Mouse (Mus musculus) E14TG2a.4 (cell line): ENCODE results near the gene Wbp11.

Experiments used
- H3K27me3 ChIP-seq: 2 replicates; pipeline ENCODE4 v1.6.1; 2014; ENCODE audit warnings: low read length, control low read depth; ENCODE audit not compliant: insufficient read depth
- H3K36me3 ChIP-seq: 2 replicates; pipeline ENCODE4 v1.6.1; 2014; ENCODE audit warnings: low read length, control low read depth; ENCODE audit not compliant: insufficient read depth
- H3K4me1 ChIP-seq: replicated peaks from 2 replicates; pipeline ENCODE4 v1.6.1; 2014; ENCODE audit warnings: low read depth, low read length, control low read depth
- H3K4me3 ChIP-seq: replicated peaks from 2 replicates; pipeline ENCODE4 v1.5.1; 2014; ENCODE audit warnings: mild to moderate bottlenecking, low read length
- H3K9me3 ChIP-seq: 2 replicates; pipeline ENCODE4 v1.6.1; 2014; ENCODE audit warnings: low read length, control low read depth
- CTCF ChIP-seq: conservative IDR thresholded peaks from 2 replicates; pipeline ENCODE4 v1.5.1; 2014; ENCODE audit warnings: low read length
- NANOG ChIP-seq: IDR thresholded peaks from 2 replicates; pipeline ENCODE4 v1.6.1; 2014; ENCODE audit warnings: borderline replicate concordance, low read length, mixed read lengths
- POU5F1 ChIP-seq: IDR thresholded peaks from 2 replicates; pipeline ENCODE4 v1.6.1; 2014; ENCODE audit warnings: low read length, borderline replicate concordance

The Wbp11 gene

DNA sequence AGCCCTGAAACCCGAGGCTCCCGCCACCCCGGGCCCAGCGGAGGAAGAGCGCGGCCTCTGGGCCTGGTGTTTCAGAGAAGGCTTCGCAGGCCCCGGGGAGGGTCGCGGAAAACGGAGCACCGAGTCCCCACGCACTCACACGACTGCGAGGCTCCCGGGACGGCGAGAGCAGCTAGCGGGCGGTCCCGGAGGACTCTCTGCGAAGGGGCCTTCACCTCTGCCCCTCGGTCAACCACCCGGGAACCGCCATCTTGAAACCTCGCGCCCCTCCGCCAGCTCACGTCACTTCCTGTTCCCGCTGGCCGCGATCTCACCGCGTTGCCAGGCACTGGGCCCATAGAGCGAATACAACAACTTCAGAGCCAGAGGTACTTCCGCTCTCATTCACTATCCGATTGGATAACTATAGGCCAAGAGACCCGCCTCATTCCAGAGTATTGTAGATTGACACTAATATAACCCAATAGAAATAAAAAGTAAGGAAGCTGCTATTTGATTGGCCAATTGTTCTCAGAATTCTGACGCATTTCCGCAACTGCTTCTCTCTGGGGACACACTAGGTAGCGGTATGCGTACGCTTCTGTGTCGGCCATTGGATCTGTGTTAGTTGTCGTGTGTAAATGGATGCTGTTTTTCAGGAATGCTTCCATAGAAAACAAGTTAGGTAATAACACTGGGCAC, at the start of gene Wbp11:
TSS of gene Wbp11 (minus strand) at position 353 of the 681 bp plus-strand sequence.
- peaks cover 26% of the 10 kb centered on the region for H3K36me3 ChIP-seq
- peaks cover 16% of the 10 kb centered on the region for H3K4me1 ChIP-seq
- no peak for TF ChIP-seq CTCF
- TF ChIP-seq POU5F1: no peak
- TF ChIP-seq NANOG: no peak
- no peaks in the 10 kb centered on the region for H3K27me3 ChIP-seq
- H3K4me3 ChIP-seq: peak within 1 kb of the TSS; percentile 96
- H3K9me3 ChIP-seq: no peaks in the 10 kb centered on the region

DNA sequence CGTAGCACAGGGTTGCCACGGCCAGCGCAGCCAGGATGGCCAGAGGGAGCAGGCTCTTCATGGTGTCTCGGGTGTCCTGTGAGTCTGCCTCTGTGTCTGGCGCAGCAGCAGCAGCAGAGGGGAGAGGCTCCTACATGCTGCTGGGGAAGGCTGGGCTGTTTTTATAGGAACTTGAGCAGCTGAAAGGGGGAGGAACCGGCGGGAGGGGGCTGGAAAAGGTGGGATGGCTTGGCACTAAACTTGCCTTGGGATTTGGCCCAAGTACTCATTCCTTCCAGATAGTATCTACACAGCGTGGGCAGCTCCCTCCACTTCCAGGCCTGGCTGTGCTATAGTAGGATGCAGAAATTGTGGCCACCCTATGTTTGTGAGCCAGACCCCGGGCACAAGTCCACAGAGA, 47.6 kb upstream of the Wbp11 start, which contains the start of gene Mgp:
TSS of gene Mgp (minus strand) at position 154 of the 400 bp plus-strand sequence.
- H3K36me3 ChIP-seq: no peaks in the 10 kb centered on the region
- no peaks in the 10 kb centered on the region for H3K9me3 ChIP-seq
- H3K4me1 ChIP-seq: 0 out of 2 replicates have a peak, but pooled peaks cover 2% of the 10 kb centered on the region
- no peak within 1 kb of the TSS for H3K4me3 ChIP-seq
- TF ChIP-seq POU5F1: no peak
- no peak for TF ChIP-seq CTCF
- TF ChIP-seq NANOG: no peak
- peaks cover 6% of the 10 kb centered on the region; the same call in 1 of the 2 replicates for H3K27me3 ChIP-seq

DNA sequence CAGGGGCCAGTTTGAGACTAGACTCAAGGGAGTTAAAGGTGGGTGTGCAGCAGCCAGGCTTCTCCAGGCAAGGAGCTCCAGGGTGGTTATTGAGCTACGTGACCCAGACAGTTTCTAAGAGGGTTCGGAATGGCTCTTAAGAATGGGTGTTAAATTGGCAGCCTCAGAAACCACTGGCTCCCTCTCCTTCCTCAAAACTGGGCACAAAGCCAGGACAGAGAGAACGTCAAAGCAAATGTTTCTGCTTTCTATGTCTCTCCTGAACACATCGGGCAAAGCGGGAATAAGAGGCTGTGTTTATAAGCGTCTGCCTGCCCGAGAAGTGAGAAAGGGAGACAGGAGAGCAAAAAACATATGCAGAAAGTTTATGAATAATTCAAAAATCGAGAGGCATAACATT, 46.6 kb upstream of the Wbp11 start:
- Histone ChIP-seq H3K27me3 (peaks cover 6% of the 10 kb centered on the region; the same call in 1 of the 2 replicates), H3K36me3 (no peaks in the 10 kb centered on the region), H3K4me1 (0 out of 2 replicates have a peak, but pooled peaks cover 2% of the 10 kb centered on the region), H3K9me3 (no peaks in the 10 kb centered on the region), H3K4me3 (no peak overlapping the region)
- TF ChIP-seq NANOG: no peak
- no peak for TF ChIP-seq POU5F1
- TF ChIP-seq CTCF: no peak

DNA sequence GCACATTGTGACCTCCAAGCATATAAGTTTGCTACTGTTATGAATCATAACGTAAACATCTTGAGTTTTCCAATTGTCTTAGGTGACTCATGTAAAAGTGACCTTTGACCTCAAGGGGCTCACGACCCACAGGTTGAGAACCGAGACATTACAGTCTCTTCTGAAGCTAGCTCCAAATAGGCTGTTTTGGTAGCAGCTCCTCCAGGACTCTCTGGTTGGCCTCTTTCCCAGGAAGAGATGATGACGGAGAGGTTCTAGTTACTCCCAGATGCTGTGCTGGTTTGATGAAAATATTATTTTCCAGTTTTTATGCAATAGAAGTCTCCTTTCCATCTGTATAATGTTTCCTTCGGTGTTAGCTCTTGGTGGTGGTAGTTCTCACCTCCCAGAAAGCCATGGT, 40.9 kb upstream of the Wbp11 start:
- no peaks in the 10 kb centered on the region for H3K4me1 ChIP-seq
- H3K9me3 ChIP-seq: no peaks in the 10 kb centered on the region
- TF ChIP-seq POU5F1 (no peak), NANOG (no peak), CTCF (no peak)
- no peaks in the 10 kb centered on the region for H3K36me3 ChIP-seq
- H3K4me3 ChIP-seq: no peak overlapping the region
- H3K27me3 ChIP-seq: no peaks in the 10 kb centered on the region

DNA sequence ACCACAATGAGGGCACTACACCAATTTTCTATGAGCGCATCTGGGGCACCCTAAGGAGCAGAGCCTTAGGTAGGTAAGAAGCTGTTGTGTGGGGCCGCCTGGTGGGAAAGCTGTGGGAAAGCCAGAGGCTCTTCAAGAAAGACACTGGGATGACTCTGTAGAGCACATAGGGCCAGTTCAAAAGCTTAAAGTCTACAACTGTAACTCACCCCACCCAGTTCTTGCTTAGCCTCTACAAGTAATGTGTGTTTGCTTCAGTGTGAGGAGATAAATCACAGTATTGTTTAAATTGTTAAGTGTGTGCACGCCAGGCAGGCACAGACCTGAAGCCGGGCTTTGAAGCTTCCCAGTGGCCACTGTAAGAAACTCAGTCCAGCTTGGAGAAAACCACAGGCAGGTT, 38.1 kb upstream of the Wbp11 start:
- TF ChIP-seq POU5F1 (no peak), CTCF (no peak), NANOG (no peak)
- Histone ChIP-seq H3K4me1 (no peaks in the 10 kb centered on the region), H3K27me3 (no peaks in the 10 kb centered on the region), H3K4me3 (no peak overlapping the region), H3K9me3 (no peaks in the 10 kb centered on the region), H3K36me3 (no peaks in the 10 kb centered on the region)

DNA sequence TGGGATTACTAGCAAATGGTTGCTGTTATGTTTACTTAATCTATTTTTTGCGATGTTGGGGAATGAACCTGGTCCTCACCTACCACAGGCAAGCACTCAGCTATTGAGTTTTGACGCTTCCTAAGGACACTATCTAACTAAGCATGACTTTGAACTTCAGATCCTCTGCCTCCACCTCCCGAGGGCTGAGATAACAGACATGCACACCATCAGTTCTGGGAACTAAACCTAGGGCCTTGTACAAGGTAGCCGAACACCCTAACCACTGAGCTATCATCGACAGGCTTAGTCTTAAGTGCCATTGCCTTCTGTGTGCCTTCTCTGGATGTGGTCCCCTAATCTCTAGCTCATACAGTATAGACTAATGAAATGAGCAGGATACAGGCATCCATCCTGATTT, 37.3 kb upstream of the Wbp11 start:
- H3K27me3 ChIP-seq: peaks cover under 1% of the 10 kb centered on the region; the same call in 1 of the 2 replicates
- no peaks in the 10 kb centered on the region for H3K36me3 ChIP-seq
- TF ChIP-seq POU5F1 (no peak), NANOG (no peak), CTCF (no peak)
- H3K4me3 ChIP-seq: no peak overlapping the region
- no peaks in the 10 kb centered on the region for H3K9me3 ChIP-seq
- H3K4me1 ChIP-seq: no peaks in the 10 kb centered on the region

DNA sequence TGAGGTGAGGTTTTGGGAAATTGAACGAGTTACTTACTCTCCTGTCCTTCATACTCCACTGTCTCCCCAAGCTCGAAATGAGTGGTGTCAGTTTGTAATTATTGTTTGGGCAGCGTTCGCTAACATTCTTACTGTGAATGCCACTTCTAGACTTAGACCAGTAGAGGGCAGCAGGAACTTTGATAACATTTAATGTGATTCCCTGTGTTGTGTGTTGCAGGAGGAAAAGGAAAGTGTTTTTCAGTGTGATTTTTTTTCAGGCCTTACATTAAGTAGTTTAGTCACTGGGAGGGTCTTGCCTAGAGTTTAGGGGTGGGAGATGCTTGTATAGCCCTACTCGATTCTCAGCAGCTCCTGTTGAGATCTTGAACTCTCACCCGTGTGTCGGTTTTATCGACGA, 33.0 kb upstream of the Wbp11 start:
- no peak for TF ChIP-seq POU5F1
- TF ChIP-seq CTCF: peak; percentile 35
- no peaks in the 10 kb centered on the region for H3K36me3 ChIP-seq

DNA sequence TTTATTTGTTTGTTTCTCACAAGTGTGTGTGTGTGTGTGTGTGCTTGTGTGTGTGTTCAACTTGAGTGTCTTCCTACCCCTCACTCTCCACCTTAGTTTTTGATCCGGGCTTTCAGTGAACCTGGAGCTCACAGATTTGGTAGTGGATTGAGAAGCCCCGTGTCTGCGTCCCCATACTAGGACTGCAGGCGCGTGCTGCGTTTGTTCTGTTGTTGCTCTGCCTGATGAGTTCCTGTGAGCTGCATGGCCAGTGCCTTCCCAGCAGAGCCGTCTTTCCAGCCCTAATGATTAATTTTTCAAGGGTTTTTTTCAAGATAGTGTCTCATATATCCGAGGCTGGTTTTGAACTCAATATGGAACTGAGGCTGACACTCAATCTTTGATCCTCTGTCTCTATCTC, 30.4 kb upstream of the Wbp11 start:
- TF ChIP-seq NANOG (no peak), CTCF (no peak), POU5F1 (no peak)
- H3K4me3 ChIP-seq: no peak overlapping the region

More for the DNA sequence above, 33.0 kb upstream of the Wbp11 start:
- Histone ChIP-seq H3K4me1 (peaks cover 12% of the 10 kb centered on the region), H3K27me3 (peaks cover 14% of the 10 kb centered on the region; the same call in 1 of the 2 replicates), H3K4me3 (no peak overlapping the region), H3K9me3 (no peaks in the 10 kb centered on the region)

More for the DNA sequence above, 30.4 kb upstream of the Wbp11 start:
- H3K4me1 ChIP-seq: peaks cover 14% of the 10 kb centered on the region
- H3K36me3 ChIP-seq: no peaks in the 10 kb centered on the region
- H3K9me3 ChIP-seq: no peaks in the 10 kb centered on the region
- H3K27me3 ChIP-seq: peaks cover 14% of the 10 kb centered on the region; the same call in 1 of the 2 replicates
